Mouse (Mus musculus): ENCODE measurements around the gene Dock7. TPM values are rescaled to one million over a fixed set of nuclear protein-coding genes. Genes with fewer than 3 reads are reported as not detected.

The Dock7 gene
- polyA plus RNA-seq, 1 experiment from 2014 or later: 84.5 TPM

Other genes with a start within 250 kb of the Dock7 start
- gene Usp1, start 197.1 kb downstream of the Dock7 start, polyA plus RNA-seq (2014; fragmentation: Nextera tagmentation; extraction: Ambion mirVana): 109 and 141 TPM in 2 replicates
- 1.7 and 1.8 TPM in 2 replicates for gene Angptl3, start 90.0 kb downstream of the Dock7 start, polyA plus RNA-seq (2014; fragmentation: Nextera tagmentation; extraction: Ambion mirVana)
- gene Atg4c, start 73.0 kb upstream of the Dock7 start, polyA plus RNA-seq (2014; fragmentation: Nextera tagmentation; extraction: Ambion mirVana): 6.7 and 16.2 TPM in 2 replicates
- 0.29 and 0.68 TPM in 2 replicates for gene Gm12689, start 175.0 kb upstream of the Dock7 start, polyA plus RNA-seq (2014; fragmentation: Nextera tagmentation; extraction: Ambion mirVana)